Mouse (Mus musculus): ENCODE measurements around the gene 1810009A15Rik.

GRCm38 (mm10) chr19:8872266-8872840, 16.3 kb upstream of the 1810009A15Rik start:
- TF ChIP-seq CHD2 (IDR thresholded peaks at IDR 0.05; ENCODE audit: low read depth, low read length), result no peak
- TF ChIP-seq ZNF384 (IDR thresholded peaks at IDR 0.05; ENCODE audit: low read depth, low read length), result no peak
- TF ChIP-seq MAFK (IDR thresholded peaks at IDR 0.05; ENCODE audit: insufficient read depth, low read depth, low read length), result no peak
- TF ChIP-seq ZC3H11A (IDR thresholded peaks at IDR 0.05; ENCODE audit: borderline replicate concordance, low read depth, low read length), result no peak

Data from ES-E14 (cell line).